Mouse (Mus musculus) ovary, adult 2 months (tissue): ENCODE results near the gene Slamf8. TPM values are rescaled to one million over a fixed set of nuclear protein-coding genes. Genes with fewer than 3 reads are reported as not detected.

Source experiments
- polyA plus RNA-seq: library from polyadenylated mRNA; depleted of rRNA; stranded (reverse); fragments of >200 nt; gene quantifications from 2 replicates; pipeline ENCODE4 v1.2.3, GENCODE M21; 2012; rRNA removed

The Slamf8 gene
- polyA plus RNA-seq: 2.8 TPM in 2 replicates

DNA sequence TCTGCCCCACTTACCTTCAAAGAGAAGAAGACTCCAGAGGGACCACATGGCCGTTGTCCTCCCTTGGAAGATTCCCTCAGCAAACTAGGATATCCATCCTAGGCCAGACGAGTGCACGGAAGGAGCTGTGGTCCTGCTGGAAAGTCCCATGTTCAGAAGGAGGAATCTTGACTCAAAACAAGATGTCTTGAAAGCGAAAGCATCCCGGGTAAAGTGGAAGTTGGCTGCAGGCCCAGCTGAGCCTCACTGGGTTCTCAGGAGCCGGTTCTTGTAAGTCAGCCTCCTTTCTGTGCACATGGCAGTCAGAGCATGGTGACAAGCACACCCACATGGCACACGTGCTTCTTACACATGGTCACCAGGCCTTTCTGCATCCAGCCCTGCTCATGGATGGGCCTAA lies at the start of gene Slamf8:
Slamf8 (minus strand) TSS at position 184 of the 400 bp plus-strand sequence.

DNA sequence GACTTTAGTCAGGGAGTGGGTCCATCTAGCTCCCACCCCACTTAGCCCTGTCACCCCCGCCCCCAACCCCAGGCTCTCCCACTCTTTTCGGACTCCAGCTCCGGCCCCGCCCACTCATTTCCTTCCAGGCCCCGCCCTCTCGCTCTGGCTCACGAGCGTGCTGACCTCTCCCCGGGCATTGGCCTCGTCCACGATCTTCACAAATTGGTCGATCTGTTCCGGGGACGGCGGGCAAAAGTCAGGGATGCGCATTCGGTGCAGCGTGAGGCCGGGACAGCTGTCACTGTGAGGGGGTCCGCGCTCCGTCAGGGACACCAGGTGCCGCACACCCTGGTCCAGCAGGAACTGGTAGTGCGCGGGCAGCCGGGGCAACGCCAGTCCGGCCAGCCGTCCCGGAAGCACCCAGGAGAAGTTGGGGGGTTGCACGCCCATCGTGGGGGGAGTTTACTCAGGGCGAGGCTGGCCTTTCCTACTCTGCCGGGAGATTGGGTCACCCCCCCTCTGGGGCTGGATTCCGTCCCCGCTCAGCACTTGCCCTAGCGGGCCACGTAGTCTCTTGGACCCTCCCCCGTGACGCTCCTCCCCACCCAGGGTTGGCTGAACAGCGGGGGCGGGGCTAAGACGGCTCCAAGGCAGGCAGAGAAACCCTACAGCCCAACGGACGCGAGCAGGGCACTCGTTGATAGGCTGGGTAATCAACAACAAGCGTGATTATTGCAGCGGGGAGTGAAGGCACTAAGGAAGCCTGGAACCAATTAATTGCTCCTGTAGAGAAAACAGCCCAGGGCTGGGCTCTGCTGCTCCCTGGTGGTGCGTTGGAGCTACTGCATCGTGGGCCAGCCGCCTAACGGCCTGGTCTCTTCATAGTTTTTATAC lies 42.3 kb upstream of the Slamf8 start, which contains the start of gene Dusp23:
Dusp23 (minus strand) TSS at position 512 of the 876 bp plus-strand sequence.

DNA sequence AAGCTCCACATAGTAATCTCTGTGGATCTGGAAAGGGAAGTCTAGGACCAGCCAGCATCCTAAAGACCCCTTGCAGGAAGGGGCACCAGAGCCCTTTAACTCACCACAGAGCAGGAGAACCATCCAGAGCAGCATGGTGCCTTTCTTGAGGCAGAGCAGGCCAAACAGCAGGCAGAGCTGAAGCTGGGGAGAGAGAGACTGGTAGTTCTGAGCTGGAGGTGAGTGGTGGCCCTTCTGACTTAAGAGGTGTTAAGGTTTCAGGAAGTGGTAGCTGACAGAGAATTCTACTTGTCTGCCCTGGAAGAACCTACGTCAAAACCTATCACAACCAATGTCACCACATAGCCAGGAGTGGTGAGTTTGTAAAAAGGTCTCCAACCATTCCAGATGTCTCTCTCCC lies 12.0 kb upstream of the Slamf8 start, which contains the start of gene Fcrl6:
Fcrl6 (minus strand) TSS at position 226 of the 400 bp plus-strand sequence.

DNA sequence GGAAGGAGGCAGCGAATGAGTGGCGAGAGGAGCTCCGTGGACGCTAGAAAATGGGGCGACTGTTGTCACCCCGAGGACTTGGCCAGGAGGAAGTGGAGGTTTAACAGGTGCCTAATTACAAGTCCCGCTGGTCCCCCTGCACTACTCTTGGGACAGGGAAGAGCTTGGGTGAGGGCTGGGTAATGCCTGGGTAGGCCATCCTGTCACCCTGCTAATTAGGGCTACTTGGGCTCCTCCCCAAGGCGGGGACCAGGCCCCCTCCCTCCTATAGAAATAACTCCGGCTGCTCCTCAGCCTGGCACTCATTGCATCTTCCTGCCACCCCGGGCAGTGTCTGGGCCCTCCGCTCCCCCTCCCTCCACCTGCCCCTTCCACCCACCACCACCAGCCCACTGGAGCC lies 34.7 kb downstream of the Slamf8 start, which contains the start of gene Vsig8:
Vsig8 (plus strand) TSS at position 301 of the 400 bp plus-strand sequence.

Other genes with a start within 250 kb of the Slamf8 start
- 0.27 and 0.58 TPM in 2 replicates for gene Kcnj10, start 249.4 kb downstream of the Slamf8 start, polyA plus RNA-seq
- gene Pigm, start 214.0 kb downstream of the Slamf8 start, polyA plus RNA-seq: 12.9 and 13.4 TPM in 2 replicates
- 5.0 and 5.8 TPM in 2 replicates for gene Slamf9, start 115.2 kb downstream of the Slamf8 start, polyA plus RNA-seq
- 19.2 and 22.5 TPM in 2 replicates for gene Igsf9, start 108.8 kb downstream of the Slamf8 start, polyA plus RNA-seq
- 181 and 242 TPM in 2 replicates for gene Tagln2, start 90.5 kb downstream of the Slamf8 start, polyA plus RNA-seq
- gene Cfap45, start 69.8 kb downstream of the Slamf8 start, polyA plus RNA-seq: 7.5 and 7.7 TPM in 2 replicates
- gene Vsig8, start 34.6 kb downstream of the Slamf8 start, polyA plus RNA-seq: 0.76 and 1.2 TPM in 2 replicates
- gene Fcrl6, start 12.0 kb upstream of the Slamf8 start, polyA plus RNA-seq: not detected in 2 replicates
- gene Dusp23, start 42.4 kb upstream of the Slamf8 start, polyA plus RNA-seq: 32.4 and 45.0 TPM in 2 replicates
- gene Crp, start 107.5 kb upstream of the Slamf8 start, polyA plus RNA-seq: 0.09 and 0.20 TPM in 2 replicates